Mouse (Mus musculus) urinary bladder, postnatal 36 days (tissue): ENCODE measurements at regions not wholly inside any gene's neighbourhood (a gene's known extent, or its start where the extent isn't known, plus 50 kb on each side); places are given as distances from the start of the nearest gene placed in this dataset.

Experiments used
- DNase-seq, 2 experiments: peaks; one replicate each; pipeline ENCODE4 v3.0.0; 2022; ENCODE audit warnings: low spot score in 2 of 2, mixed read lengths in 1 of 2

DNA sequence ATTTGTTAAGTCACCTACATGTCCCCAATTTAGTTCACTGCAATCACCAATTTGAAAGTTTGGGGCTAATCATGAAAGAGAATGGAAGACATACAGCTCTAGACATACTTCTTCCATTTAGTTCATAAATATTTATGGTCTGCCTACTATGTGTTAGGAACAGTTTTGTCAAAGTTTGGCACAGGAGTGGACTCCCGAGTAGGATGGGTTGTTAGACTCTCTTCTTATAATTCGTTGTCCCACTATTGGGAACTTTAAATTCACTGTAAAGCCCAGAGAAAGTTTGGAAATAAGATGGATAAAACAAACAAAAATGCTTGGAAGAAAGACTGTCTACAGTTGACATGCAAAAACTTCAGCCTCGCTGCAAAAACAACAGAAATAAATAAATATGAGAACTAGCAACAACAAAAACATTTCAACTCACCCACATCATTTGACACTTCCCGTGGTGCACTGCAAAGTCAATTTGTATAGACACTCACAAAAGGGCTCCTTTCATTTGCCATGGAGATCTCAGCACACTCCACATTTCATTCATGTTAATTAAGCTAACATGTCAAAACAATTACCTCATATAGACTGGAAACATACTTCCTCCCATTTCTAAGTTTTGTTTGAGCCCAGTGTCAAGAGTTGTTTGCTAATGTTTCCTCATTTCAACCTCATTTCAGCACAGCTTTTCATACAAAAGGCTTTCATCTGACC lies 570.2 kb upstream of the Kirrel3 start:
- DNase-seq, result no peak

DNA sequence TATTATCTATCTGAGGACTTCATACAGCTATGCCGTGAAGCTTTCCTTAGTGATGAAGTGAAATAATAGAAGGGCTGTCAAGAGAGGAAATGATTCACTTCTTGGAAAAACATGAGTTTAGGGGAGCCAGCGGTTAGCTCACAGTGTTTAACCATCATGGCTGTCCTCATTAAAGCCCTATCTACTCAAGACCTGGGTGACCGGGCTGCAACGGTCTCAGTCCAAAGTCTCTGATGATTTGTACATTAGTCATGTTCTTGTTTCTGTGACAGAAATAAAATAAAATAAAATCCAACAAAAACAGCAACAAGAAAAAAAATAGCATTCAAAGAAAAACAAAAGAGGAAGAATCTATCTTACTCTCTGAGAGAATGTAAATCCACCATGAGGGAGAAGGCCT lies 555.4 kb upstream of the Kirrel3 start:
- no peak for DNase-seq

DNA sequence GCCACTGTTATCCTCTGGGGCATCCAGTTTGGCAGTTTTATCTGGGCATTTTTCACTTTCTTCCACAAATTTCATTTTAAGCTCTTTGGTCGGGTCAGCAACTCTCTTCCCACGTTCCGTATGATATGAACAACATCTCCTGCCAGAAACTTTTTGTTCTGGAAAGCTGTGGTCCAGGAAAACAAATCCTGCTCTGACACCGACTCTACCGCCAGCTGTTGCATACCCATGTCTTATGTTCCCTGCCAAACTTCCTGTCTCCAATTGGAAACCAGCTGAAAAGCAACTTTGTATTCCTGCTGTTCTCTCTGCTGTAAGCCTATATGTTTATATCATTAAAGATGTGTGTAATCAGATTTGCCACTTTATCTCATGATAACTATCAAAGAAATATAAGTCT lies 551.6 kb upstream of the Kirrel3 start:
- DNase-seq, result no peak

DNA sequence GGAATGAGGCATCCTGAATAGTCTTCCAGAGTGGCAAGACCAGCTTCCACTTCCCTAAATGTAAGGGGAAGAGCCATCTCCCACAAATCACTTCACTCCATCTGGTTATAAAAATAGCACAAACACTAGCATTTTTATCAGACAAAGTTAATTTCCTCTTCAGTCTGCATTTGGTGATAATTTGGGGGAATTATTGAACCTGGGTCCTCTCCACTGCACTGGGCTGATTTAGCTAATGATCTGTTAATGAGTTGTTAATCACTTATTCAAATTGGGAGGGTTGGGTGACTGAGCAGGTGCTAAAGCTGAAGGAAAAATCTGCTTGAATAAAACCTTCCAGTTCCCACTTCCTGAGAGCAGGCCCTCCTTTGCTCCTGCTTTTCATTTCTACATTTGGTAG lies 531.4 kb upstream of the Kirrel3 start:
- DNase-seq, result no peak
